Mouse (Mus musculus) frontal cortex, adult 2 months (tissue): Measurements from ENCODE around the gene Cdip1. TPM values are rescaled to one million over a fixed set of nuclear protein-coding genes. Genes with fewer than 3 reads are reported as not detected.
"Not testable (repeated sequence)": the region's sequence is repeated elsewhere in the genome, so short reads cannot be mapped to it uniquely, and the experiment has no call there.

ENCODE experiments used
- DNase-seq, 2 experiments: peaks; one replicate each; pipeline ENCODE4 v3.0.0; 2022; ENCODE audit warnings: low spot score in 1 of 2; ENCODE audit errors: extremely low spot score in 1 of 2
- polyA plus RNA-seq: library from polyadenylated mRNA; depleted of rRNA; stranded (reverse); fragments of >200 nt; gene quantifications from 2 replicates; pipeline ENCODE4 v1.2.3, GENCODE M21; 2012; rRNA removed

Cdip1 gene
- polyA plus RNA-seq, result 187 TPM in 2 replicates

- DNase-seq, result peak; percentile 90 to 97
Measured at GRCm38 (mm10) chr16:4789810-4790559, at the start of gene Cdip1. Gene Cdip1, minus strand, starts transcription at chr16:4790292.

- no peak for DNase-seq
Measured at GRCm38 (mm10) chr16:4839552-4839951, 49.5 kb upstream of the Cdip1 start.

- DNase-seq, result peak in 1 of 2 experiments; percentile 25
Measured at GRCm38 (mm10) chr16:4837631-4838030, 47.5 kb upstream of the Cdip1 start.

DNA sequence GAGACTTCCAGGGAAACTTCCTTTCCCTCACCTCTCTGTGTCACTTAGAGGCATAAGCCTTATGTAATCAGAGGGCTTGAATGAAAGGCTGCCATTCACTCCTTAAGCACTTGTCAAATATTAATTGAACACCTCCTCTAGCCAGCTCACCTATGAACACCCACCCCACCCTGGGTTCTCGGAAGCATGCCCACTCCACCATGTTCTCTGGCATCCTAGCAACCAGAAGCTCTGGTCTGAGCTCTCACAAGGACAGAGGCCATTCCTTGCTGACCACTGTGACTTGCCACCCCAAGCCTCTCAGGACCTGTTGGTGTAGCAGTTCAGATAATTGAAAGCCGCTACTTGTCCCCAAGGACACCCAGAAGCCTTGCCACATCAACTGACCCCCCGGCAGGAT is 45.1 kb upstream of the Cdip1 start, which contains the start of gene 4930562C15Rik:
4930562C15Rik (plus strand) TSS at position 226 of the 400 bp plus-strand sequence.
- no peak for DNase-seq

DNA sequence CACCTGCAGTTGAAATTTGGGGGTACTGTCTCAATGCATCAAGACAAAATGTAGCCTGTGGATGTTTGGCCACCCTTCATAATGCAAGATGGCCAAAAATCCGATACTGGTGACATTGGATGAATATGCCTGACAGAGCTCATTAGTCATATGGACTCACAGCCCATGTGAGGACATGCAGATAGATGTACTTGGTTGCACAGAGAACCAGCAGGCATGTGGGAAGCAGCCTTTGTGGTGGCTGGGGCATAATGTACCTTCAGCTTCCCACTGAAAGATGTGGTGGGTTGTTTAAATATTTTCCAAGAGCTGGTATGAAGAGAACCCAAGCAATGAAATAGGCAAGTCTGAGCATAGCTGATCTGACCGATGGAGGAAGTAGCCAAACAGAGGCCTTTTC is 43.8 kb upstream of the Cdip1 start:
- DNase-seq, result no peak

GRCm38 (mm10) chr16:4831650-4832419 is 41.7 kb upstream of the Cdip1 start:
- DNase-seq, result peak; percentile 32 to 64

- DNase-seq, result no peak
Measured at GRCm38 (mm10) chr16:4829271-4829900, 39.3 kb upstream of the Cdip1 start.

DNA sequence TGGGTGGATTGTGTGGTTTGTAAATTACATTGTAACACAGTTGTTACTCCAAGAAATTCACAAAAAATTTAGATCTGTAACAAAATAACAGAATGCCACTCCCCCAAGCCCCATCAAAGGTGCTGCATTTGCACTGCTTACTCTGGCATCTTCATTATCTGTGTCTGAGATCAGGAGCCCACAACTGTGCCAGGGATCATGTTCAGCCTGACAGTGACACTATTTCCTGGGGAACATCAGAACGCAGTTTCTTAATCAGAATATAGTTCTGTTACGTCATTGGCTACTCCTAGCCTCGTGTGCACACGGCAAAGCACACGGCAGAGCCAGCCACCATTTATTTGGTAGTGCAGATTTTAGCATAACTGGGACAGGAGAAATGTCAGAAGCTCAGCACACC is 37.5 kb upstream of the Cdip1 start:
- no peak for DNase-seq

DNA sequence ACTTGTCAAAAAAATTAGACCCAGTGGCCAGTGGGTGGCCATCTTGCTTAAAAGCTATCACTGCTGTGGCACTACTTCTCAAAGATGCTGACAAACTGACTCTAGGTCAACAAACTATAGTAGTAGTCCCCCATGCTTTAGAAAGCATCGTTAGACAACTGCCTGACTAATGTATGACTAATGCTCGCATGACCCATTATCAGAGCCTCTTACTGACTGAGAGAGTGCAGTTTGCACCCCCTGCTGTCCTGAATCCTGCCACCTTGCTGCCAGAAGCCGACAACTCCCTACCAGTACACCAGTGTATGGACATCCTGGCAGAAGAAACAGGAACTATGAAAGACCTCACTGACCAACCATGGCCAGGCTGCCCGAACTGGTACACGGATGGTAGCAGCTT is 34.4 kb upstream of the Cdip1 start:
- not testable (repeated sequence) for DNase-seq

DNA sequence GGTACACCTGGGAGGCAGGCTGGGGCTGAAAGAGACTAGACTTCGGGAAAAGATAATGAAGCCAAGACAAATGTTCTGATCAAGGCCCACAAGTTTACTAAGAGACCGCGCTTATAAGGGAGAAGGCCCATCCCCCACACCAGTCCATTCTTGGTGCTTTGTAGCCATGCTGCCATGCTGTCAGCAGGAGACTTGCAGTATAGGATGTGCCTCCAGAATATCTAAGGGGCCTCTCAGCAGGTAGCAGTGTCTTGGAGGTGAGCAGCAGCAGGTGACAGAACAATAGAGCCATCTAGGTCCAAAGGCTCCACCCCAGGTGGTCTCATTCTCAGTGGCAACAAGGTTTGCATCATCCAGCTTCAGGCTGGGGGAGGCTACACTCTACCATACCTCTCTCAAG is 28.3 kb upstream of the Cdip1 start:
- DNase-seq, result no peak

- no peak for DNase-seq
Measured at GRCm38 (mm10) chr16:4796631-4797030, 6.5 kb upstream of the Cdip1 start.

GRCm38 (mm10) chr16:4791332-4791731 is 1.2 kb upstream of the Cdip1 start:
- no peak for DNase-seq

DNA sequence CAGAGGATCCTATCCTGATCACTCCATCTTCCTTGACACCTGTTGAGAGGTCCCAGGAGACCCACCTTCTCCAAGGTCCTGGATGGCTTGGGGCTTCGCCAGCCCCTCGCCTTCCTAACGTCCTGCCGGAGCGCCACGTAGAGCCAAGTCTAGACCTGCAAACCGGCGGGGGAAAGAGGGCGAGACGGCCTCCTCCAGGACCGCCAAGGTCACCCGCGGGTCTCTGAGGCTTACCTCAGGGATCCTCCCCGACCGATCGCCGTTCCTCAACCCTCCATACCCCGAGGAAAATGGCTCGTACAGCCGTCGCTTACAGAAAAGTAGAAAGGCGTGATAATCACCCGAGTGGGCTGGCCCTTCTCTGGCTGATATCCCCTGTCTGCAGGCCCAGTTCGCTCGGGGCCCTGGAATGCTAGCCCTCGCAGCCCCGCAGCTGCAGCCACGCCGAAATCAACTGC is 752 bp downstream of the Cdip1 start:
- no peak for DNase-seq

DNA sequence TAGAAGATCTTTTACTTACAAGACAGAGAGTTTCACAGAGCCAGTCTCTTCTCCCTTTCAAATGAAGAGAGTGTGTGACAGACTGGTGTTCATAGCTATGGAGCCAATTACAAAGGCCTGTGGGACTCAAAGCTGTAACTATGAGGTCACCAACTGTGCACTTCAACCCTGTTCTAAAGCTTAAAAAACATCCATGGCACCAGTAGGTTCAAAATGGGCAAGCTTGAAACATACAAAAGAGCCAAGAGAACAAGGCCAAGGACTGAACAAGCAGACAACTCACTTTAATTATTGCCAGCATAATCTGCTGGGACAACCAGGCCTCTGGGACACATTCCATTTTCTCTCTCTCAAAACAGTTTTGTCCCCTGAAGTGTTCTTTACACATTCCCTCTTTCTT is 1.9 kb downstream of the Cdip1 start:
- no peak for DNase-seq

DNA sequence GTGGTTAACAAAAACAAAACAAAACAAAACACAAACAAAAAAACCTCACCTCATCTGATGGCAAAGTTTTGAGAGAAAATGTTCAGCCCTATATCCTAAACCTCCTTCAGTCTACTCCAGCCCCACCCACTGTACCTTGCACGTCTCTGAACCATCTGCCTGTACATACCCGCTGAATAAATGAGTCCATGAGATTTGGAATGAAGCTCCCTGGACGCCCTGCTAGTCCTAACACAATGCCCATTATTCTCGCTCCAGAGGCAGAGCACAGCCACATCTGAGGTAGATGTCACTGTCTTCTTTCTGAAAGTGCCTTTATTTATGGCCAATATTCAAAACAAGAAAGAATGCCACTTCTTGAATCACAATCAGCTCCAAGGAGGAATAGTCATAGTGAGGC is 4.4 kb downstream of the Cdip1 start:
- DNase-seq, result no peak

GRCm38 (mm10) chr16:4782515-4782914 is 7.6 kb downstream of the Cdip1 start:
- no peak for DNase-seq

GRCm38 (mm10) chr16:4781524-4782196 is 8.4 kb downstream of the Cdip1 start:
- peak; percentile 61 to 91 for DNase-seq

DNA sequence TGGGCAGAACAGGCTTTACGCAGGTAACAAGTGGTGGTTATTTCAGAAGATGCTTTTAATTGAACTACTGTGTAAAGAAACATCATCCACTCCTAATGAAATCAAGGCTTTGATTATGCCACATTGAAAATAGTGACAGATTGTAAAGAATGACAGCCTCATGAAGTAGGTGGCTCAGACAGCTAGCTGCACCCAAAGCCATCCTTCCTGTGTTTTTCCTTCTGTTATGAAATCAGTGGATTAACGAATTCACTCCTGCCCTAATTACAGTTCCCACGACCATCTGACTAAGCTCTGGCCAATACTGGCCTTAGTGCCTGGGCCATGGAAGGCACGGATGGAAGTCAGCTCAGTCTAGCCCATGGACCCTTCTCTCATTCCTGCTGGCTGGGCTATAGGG is 11.2 kb downstream of the Cdip1 start:
- no peak for DNase-seq

DNA sequence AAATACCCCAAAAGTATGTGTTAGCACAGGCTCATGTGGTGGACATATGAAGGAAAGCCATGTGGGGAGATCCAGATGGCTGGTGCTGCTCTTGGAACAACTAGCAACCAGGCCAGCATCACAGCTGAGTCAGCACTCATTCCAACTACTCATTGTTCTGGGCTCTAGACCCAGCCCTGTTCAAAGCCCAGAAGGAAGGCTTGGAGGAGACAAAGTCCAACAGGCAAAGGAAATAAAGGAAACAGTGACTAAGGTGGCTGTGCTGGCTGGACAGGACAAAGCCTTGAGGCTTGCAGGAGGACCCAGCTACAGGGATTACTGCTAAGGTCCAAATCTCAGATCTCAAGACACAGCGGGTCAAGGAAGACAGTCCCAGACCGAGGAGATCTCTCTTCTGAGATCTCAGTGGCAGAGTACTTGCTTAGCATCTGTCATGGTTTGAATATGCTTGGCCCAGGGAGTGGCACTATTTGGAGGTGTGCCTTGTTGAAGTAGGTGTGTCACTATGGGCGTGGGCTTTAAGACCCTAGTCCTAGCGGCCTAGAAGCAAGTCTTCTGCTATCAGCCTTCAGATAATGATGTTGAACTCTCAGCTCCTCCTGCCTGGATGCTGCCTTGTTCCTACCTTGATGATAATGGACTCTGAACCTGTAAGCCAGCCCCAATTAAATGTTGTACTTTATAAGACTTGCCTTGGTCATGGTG is 12.0 kb downstream of the Cdip1 start:
- DNase-seq, result no peak
